Mouse (Mus musculus): ENCODE results near the gene Opa3. TPM values are rescaled to one million over a fixed set of nuclear protein-coding genes. Genes with fewer than 3 reads are reported as not detected.

The Opa3 gene
- polyA plus RNA-seq, 1 experiment from 2014 or later: 32.5 TPM

DNA sequence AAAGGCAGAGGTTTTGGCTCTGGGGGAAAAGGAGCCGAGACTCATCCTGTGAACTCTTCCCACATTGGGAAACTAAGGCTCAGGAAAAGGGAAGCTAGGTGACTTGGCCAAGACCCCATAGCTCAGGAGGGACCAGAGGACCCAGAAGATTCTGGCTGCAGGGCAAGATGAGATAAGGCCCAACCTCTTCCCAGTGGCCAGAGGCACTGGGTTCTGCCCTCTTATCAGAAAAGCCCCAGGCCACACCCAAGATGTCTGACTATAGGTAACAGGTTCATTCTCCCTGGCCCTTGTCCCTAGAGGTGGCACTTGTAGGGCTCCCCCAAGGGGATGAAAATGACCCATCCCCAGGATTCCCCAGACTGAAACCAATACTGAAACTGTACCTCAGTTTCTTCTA is 18.7 kb downstream of the Opa3 start:
- no peak overlapping the region for H3K4me2 ChIP-seq (replicated peaks)
- H3K36me3 ChIP-seq: peaks cover 25% of the 10 kb centered on the region; the same call in 1 of the 2 replicates
- H3K27me3 ChIP-seq: no peaks in the 10 kb centered on the region
- H3K9me3 ChIP-seq (replicated peaks): no peaks in the 10 kb centered on the region
- H3K4me3 ChIP-seq (replicated peaks): no peak overlapping the region
- no peaks in the 10 kb centered on the region for H3K4me1 ChIP-seq
- WGBS: 97% methylated on average over 1 of the region's 1 CpGs
- no peak overlapping the region for H3K27ac ChIP-seq (replicated peaks)
- no peak overlapping the region for H3K9ac ChIP-seq
- no peak for ATAC-seq (ENCODE audit: insufficient number of reproducible peaks, low FRiP score, low TSS enrichment, low read depth)

DNA sequence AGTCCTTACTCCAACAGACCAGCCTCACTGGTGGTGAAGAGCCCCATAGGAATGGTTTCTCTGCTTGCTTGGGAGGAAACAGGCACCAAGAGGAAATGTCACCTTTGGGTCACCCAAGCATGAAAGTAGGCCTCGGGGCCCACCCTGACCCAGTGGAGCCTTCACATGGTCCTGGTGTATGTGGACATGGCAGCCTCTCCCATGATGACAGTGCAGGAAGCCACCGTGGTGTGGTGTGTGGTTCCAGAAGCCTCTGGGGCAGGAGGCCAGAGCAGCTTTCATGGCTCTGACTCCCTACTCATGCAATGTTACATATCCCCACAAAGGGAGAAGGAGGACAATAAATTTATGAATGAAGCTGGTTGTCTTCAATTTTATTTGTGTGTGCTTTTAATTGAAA is 19.4 kb downstream of the Opa3 start:
- no peak overlapping the region for H3K4me3 ChIP-seq (replicated peaks)
- WGBS: 96% methylated on average over 2 of the region's 2 CpGs
- H3K9ac ChIP-seq: no peak overlapping the region
- H3K36me3 ChIP-seq: peaks cover 25% of the 10 kb centered on the region; the same call in 1 of the 2 replicates
- no peaks in the 10 kb centered on the region for H3K27me3 ChIP-seq
- H3K9me3 ChIP-seq (replicated peaks): no peaks in the 10 kb centered on the region
- ATAC-seq (ENCODE audit: insufficient number of reproducible peaks, low FRiP score, low TSS enrichment, low read depth): no peak
- H3K27ac ChIP-seq (replicated peaks): no peak overlapping the region
- H3K4me2 ChIP-seq (replicated peaks): no peak overlapping the region
- H3K4me1 ChIP-seq: no peaks in the 10 kb centered on the region

- Histone ChIP-seq H3K4me1 (peaks cover 6% of the 10 kb centered on the region; the same call in 1 of the 2 replicates), H3K9ac (no peak overlapping the region), H3K27ac (replicated peaks) (no peak overlapping the region), H3K4me3 (replicated peaks) (no peak overlapping the region), H3K27me3 (no peaks in the 10 kb centered on the region), H3K4me2 (replicated peaks) (no peak overlapping the region), H3K36me3 (peaks cover 22% of the 10 kb centered on the region), H3K9me3 (replicated peaks) (no peaks in the 10 kb centered on the region)
- 80% methylated on average over 4 of the region's 4 CpGs for WGBS
- ATAC-seq (ENCODE audit: insufficient number of reproducible peaks, low FRiP score, low TSS enrichment, low read depth): no peak
These were observed 23.9 kb downstream of the Opa3 start for GRCm38 (mm10) chr7:19252078-19252477.

DNA sequence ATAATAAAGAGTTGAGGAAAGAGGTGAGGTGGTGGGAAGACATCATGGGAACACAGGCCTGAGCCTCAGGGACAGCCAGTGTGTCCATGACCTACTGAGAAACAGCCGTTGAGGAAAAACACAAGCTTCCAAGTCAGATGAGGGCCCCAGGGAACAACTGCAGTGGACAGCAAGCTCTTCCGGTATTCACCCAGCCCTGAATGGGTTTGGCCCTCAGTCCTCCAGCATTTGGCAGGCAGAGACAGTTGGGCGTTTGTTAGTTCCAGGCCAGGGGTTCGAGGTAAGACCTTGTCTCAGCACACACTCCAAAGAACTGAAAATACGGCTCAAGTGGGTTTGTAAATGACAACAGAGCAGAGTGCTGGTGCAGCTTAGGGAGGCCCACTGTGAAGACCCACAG is 25.3 kb downstream of the Opa3 start:
- Histone ChIP-seq H3K4me2 (replicated peaks) (no peak overlapping the region), H3K4me3 (replicated peaks) (no peak overlapping the region), H3K36me3 (peaks cover 28% of the 10 kb centered on the region), H3K4me1 (peaks cover 12% of the 10 kb centered on the region; the same call in 1 of the 2 replicates), H3K9me3 (replicated peaks) (no peaks in the 10 kb centered on the region), H3K27ac (replicated peaks) (no peak overlapping the region), H3K9ac (no peak overlapping the region), H3K27me3 (no peaks in the 10 kb centered on the region)
- no peak for ATAC-seq (ENCODE audit: insufficient number of reproducible peaks, low FRiP score, low TSS enrichment, low read depth)
- 61% methylated on average over 5 of the region's 5 CpGs for WGBS

GRCm38 (mm10) chr7:19255395-19255794 is 27.3 kb downstream of the Opa3 start:
- no peaks in the 10 kb centered on the region for H3K27me3 ChIP-seq
- H3K4me1 ChIP-seq: peaks cover 12% of the 10 kb centered on the region; the same call in 1 of the 2 replicates
- WGBS: 87% methylated on average over 17 of the region's 17 CpGs
- no peaks in the 10 kb centered on the region for H3K9me3 ChIP-seq (replicated peaks)
- no peak for ATAC-seq (ENCODE audit: insufficient number of reproducible peaks, low FRiP score, low TSS enrichment, low read depth)
- no peak overlapping the region for H3K27ac ChIP-seq (replicated peaks)
- H3K4me3 ChIP-seq (replicated peaks): no peak overlapping the region
- no peak overlapping the region for H3K4me2 ChIP-seq (replicated peaks)
- H3K9ac ChIP-seq: no peak overlapping the region
- H3K36me3 ChIP-seq: peaks cover 47% of the 10 kb centered on the region

GRCm38 (mm10) chr7:19256567-19256966 is 28.4 kb downstream of the Opa3 start:
- WGBS: 68% methylated on average over 7 of the region's 7 CpGs
- Histone ChIP-seq H3K27ac (replicated peaks) (no peak overlapping the region; the same call in 1 of the 2 replicates), H3K4me3 (replicated peaks) (no peak overlapping the region), H3K9me3 (replicated peaks) (no peaks in the 10 kb centered on the region), H3K27me3 (no peaks in the 10 kb centered on the region), H3K9ac (no peak overlapping the region), H3K4me2 (replicated peaks) (no peak overlapping the region), H3K4me1 (peaks cover 12% of the 10 kb centered on the region; the same call in 1 of the 2 replicates), H3K36me3 (peaks cover 58% of the 10 kb centered on the region)
- ATAC-seq (ENCODE audit: insufficient number of reproducible peaks, low FRiP score, low TSS enrichment, low read depth): no peak

- Histone ChIP-seq H3K4me1 (peaks cover 12% of the 10 kb centered on the region; the same call in 1 of the 2 replicates), H3K4me2 (replicated peaks) (no peak overlapping the region), H3K9me3 (replicated peaks) (no peaks in the 10 kb centered on the region), H3K27ac (replicated peaks) (peak overlapping the region; percentile 44; the same call in 1 of the 2 replicates), H3K9ac (no peak overlapping the region), H3K36me3 (peaks cover 67% of the 10 kb centered on the region), H3K4me3 (replicated peaks) (no peak overlapping the region), H3K27me3 (no peaks in the 10 kb centered on the region)
- peak; percentile 69; the same call in 1 of the 2 replicates for ATAC-seq (ENCODE audit: insufficient number of reproducible peaks, low FRiP score, low TSS enrichment, low read depth)
- WGBS: 38% methylated on average over 11 of the region's 11 CpGs
These were observed 29.4 kb downstream of the Opa3 start for GRCm38 (mm10) chr7:19257390-19258022.

DNA sequence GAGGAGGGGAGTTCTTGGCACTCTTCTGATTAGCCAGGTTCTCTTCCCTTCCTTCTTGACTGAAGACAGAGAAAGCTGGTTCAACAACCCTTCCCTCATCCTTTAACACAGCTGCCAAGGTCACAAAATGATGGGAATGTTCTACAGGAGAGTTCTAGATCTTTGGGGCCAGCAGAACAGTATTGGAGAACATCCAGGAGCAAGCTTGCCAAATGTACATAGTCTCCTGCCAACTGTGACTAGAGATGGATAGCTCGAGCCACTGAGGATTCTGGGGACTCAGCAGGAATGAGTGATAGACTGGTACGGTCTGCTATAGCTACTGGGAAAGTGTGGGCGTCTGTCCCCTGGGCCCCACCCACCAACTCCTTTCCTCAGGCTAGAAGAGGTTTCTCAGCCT is 30.2 kb downstream of the Opa3 start:
- Histone ChIP-seq H3K27ac (replicated peaks) (no peak overlapping the region), H3K9me3 (replicated peaks) (no peaks in the 10 kb centered on the region), H3K9ac (no peak overlapping the region), H3K27me3 (no peaks in the 10 kb centered on the region), H3K4me2 (replicated peaks) (no peak overlapping the region), H3K4me3 (replicated peaks) (no peak overlapping the region), H3K36me3 (peaks cover 75% of the 10 kb centered on the region), H3K4me1 (peaks cover 12% of the 10 kb centered on the region; the same call in 1 of the 2 replicates)
- ATAC-seq (ENCODE audit: insufficient number of reproducible peaks, low FRiP score, low TSS enrichment, low read depth): no peak
- WGBS: 71% methylated on average over 3 of the region's 3 CpGs

- ATAC-seq (ENCODE audit: insufficient number of reproducible peaks, low FRiP score, low TSS enrichment, low read depth): no peak
- Histone ChIP-seq H3K36me3 (peaks cover 46% of the 10 kb centered on the region), H3K4me2 (replicated peaks) (no peak overlapping the region), H3K4me1 (peaks cover 34% of the 10 kb centered on the region), H3K9ac (no peak overlapping the region), H3K4me3 (replicated peaks) (no peak overlapping the region), H3K27me3 (no peaks in the 10 kb centered on the region), H3K9me3 (replicated peaks) (no peaks in the 10 kb centered on the region), H3K27ac (replicated peaks) (no peak overlapping the region)
- WGBS: 83% methylated on average over 7 of the region's 7 CpGs
These were observed 37.0 kb downstream of the Opa3 start for GRCm38 (mm10) chr7:19265147-19265546.

- 77% methylated on average over 10 of the region's 10 CpGs for WGBS
- no peak overlapping the region for H3K9ac ChIP-seq
- no peaks in the 10 kb centered on the region for H3K9me3 ChIP-seq (replicated peaks)
- no peak overlapping the region for H3K4me2 ChIP-seq (replicated peaks)
- ATAC-seq (ENCODE audit: insufficient number of reproducible peaks, low FRiP score, low TSS enrichment, low read depth): no peak
- peaks cover 36% of the 10 kb centered on the region for H3K36me3 ChIP-seq
- no peak overlapping the region for H3K4me3 ChIP-seq (replicated peaks)
- H3K27me3 ChIP-seq: no peaks in the 10 kb centered on the region
- H3K4me1 ChIP-seq: peaks cover 42% of the 10 kb centered on the region
- H3K27ac ChIP-seq (replicated peaks): no peak overlapping the region
These were observed 38.0 kb downstream of the Opa3 start for GRCm38 (mm10) chr7:19265928-19266822.

DNA sequence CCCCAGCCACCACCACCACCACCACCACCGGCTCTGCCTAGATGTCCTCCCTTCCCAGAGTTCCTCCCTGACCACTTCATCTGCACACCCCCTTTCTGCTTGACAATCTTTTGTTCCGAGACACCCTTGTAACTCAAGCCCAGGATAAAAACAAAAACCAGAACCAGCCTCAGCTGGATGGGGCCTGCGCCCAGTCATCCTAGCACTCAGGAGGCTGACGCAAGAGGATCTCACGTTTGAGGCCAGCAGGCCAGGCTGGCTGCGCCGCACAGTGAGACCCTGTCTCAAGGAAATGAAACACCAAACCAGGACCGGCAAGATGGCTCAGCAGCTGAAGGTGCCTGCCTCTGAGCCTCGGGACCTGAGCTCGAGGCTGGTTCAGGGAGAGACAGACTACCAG is 38.9 kb downstream of the Opa3 start:
- no peaks in the 10 kb centered on the region for H3K9me3 ChIP-seq (replicated peaks)
- H3K9ac ChIP-seq: no peak overlapping the region
- H3K27me3 ChIP-seq: no peaks in the 10 kb centered on the region
- 70% methylated on average over 10 of the region's 10 CpGs for WGBS
- no peak overlapping the region for H3K4me3 ChIP-seq (replicated peaks)
- no peak overlapping the region for H3K27ac ChIP-seq (replicated peaks)
- H3K36me3 ChIP-seq: peaks cover 28% of the 10 kb centered on the region
- H3K4me1 ChIP-seq: peaks cover 42% of the 10 kb centered on the region
- H3K4me2 ChIP-seq (replicated peaks): no peak overlapping the region
- ATAC-seq (ENCODE audit: insufficient number of reproducible peaks, low FRiP score, low TSS enrichment, low read depth): no peak
